Mouse (Mus musculus) cerebellum, adult 11-12 months (tissue): Measurements from ENCODE around the gene Rps7.

Experiments used
- DNase-seq: peaks from one replicate; pipeline ENCODE4 v3.0.0; 2022

The Rps7 gene

GRCm38 (mm10) chr12:28614401-28614800, 21.4 kb downstream of the Rps7 start:
- DNase-seq = no peak

GRCm38 (mm10) chr12:28612391-28612790, 23.4 kb downstream of the Rps7 start:
- DNase-seq = no peak

GRCm38 (mm10) chr12:28607546-28608305, 28.0 kb downstream of the Rps7 start:
- peak; percentile 69 for DNase-seq

- peak; percentile 36 for DNase-seq
Observed at GRCm38 (mm10) chr12:28603494-28603893, 32.3 kb downstream of the Rps7 start.

- DNase-seq = peak; percentile 84
Observed at GRCm38 (mm10) chr12:28602259-28602658, 33.5 kb downstream of the Rps7 start.

GRCm38 (mm10) chr12:28598526-28598991, 37.2 kb downstream of the Rps7 start:
- DNase-seq = no peak

GRCm38 (mm10) chr12:28598110-28598509, 37.6 kb downstream of the Rps7 start:
- no peak for DNase-seq

- DNase-seq = no peak
Observed at GRCm38 (mm10) chr12:28597699-28598098, 38.1 kb downstream of the Rps7 start.

GRCm38 (mm10) chr12:28596851-28597250, 38.9 kb downstream of the Rps7 start:
- no peak for DNase-seq

- peak; percentile 29 for DNase-seq
Observed at GRCm38 (mm10) chr12:28590428-28590827, 45.3 kb downstream of the Rps7 start.

GRCm38 (mm10) chr12:28589090-28589868, 46.5 kb downstream of the Rps7 start:
- DNase-seq = peak; percentile 93

- DNase-seq = no peak
Observed at GRCm38 (mm10) chr12:28587949-28588348, 47.8 kb downstream of the Rps7 start.

GRCm38 (mm10) chr12:28584036-28584435, 51.7 kb downstream of the Rps7 start:
- DNase-seq = no peak

- no peak for DNase-seq
Observed at GRCm38 (mm10) chr12:28582423-28582822, 53.3 kb downstream of the Rps7 start, which contains the start of gene Allc. Allc (minus strand) TSS chr12:28582523.
